Mouse (Mus musculus) hindbrain, embryonic 16.5 days (tissue): ENCODE measurements around the gene Retnlb. TPM values are rescaled to one million over a fixed set of nuclear protein-coding genes. Genes with fewer than 3 reads are reported as not detected.
"Not testable (repeated sequence)": the region's sequence is repeated elsewhere in the genome, so short reads cannot be mapped to it uniquely, and the experiment has no call there.

Experiments
- ATAC-seq: fragments of 200-750 bp; cut with Nextera tagmentation; 2 replicates; pipeline ENCODE4 v1.8.0; 2017; ENCODE audit warnings: moderate TSS enrichment, moderate library complexity
- H3K27ac ChIP-seq: fragments of 300-500 bp; sonication (generic); 2 replicates; pipeline ENCODE4 v1.5.1; 2014; ENCODE audit warnings: low read depth, mild to moderate bottlenecking, control low read depth, low read length, moderate library complexity
- H3K27me3 ChIP-seq: fragments of 300-500 bp; sonication (generic); replicated peaks from 2 replicates; pipeline ENCODE4 v1.6.1; 2014; ENCODE audit warnings: low read length; ENCODE audit not compliant: control insufficient read depth, insufficient read depth
- H3K36me3 ChIP-seq: fragments of 300-500 bp; sonication (generic); 2 replicates; pipeline ENCODE4 v1.6.1; 2014; ENCODE audit warnings: mild to moderate bottlenecking, low read length, moderate library complexity, mixed read lengths; ENCODE audit not compliant: control insufficient read depth, insufficient read depth
- H3K4me1 ChIP-seq: fragments of 300-500 bp; sonication (generic); 2 replicates; pipeline ENCODE4 v1.6.1; 2014; ENCODE audit warnings: low read depth, low read length; ENCODE audit not compliant: control insufficient read depth, insufficient read depth
- H3K4me2 ChIP-seq: fragments of 300-500 bp; sonication (generic); 2 replicates; pipeline ENCODE4 v1.6.1; 2014; ENCODE audit warnings: mild to moderate bottlenecking, low read length, control low read depth, moderate library complexity
- H3K4me3 ChIP-seq: fragments of 300-500 bp; sonication (generic); 2 replicates; pipeline ENCODE4 v1.5.1; 2014; ENCODE audit warnings: mild to moderate bottlenecking, low read length, control low read depth, moderate library complexity
- H3K9ac ChIP-seq: fragments of 300-500 bp; sonication (generic); 2 replicates; pipeline ENCODE4 v1.6.1; 2014; ENCODE audit warnings: low read depth, mild to moderate bottlenecking, control low read depth, low read length, moderate library complexity
- H3K9me3 ChIP-seq: fragments of 300-500 bp; sonication (generic); 2 replicates; pipeline ENCODE4 v1.6.1; 2014; ENCODE audit warnings: mild to moderate bottlenecking, low read length, moderate library complexity; ENCODE audit not compliant: control insufficient read depth
- WGBS: fragments of 180-500 bp; shearing (Covaris S2); extraction: QIAGEN DNeasy Blood & Tissue Kit; methylation state at CpG from one replicate; pipeline ENCODE4 v1.1.7; 2014; 5-methylcytosine and 5-hydroxymethylcytosine counted together
- polyA plus RNA-seq: library from polyadenylated mRNA; unstranded; fragments of >200 nt; fragmentation: Nextera tagmentation; extraction: Ambion mirVana; gene quantifications from 2 replicates; pipeline ENCODE4 v1.2.1, GENCODE M21; 2015

Retnlb gene
- polyA plus RNA-seq, 1 experiment from 2014 or later: not detected

DNA sequence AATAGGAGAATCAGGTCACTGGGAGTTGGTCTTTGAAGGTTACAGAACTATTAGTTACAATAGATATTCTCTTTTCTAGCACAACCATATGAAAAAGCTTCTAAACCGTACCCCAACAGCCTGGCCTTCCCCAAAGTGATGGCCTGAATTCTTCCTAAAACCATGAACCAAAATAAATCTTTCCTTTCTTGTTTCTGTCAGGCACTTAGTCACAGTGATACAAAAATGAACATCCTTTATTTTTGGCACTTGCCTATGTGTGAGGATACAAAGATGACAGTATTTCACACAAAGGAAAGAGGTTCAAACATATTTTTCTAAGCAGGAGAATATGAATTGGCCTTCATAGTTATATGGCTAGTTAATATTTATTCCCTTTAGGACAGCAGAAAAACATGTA is 11.2 kb upstream of the Retnlb start:
- no peak overlapping the region for H3K27ac ChIP-seq
- H3K36me3 ChIP-seq: no peaks in the 10 kb centered on the region
- H3K27me3 ChIP-seq: no peaks in the 10 kb centered on the region
- H3K9ac ChIP-seq: no peak overlapping the region
- no peak for ATAC-seq
- no peaks in the 10 kb centered on the region for H3K4me1 ChIP-seq
- H3K4me2 ChIP-seq: no peak overlapping the region
- WGBS: 89% methylated on average over 1 of the region's 1 CpGs
- H3K4me3 ChIP-seq: no peak overlapping the region
- no peaks in the 10 kb centered on the region for H3K9me3 ChIP-seq

- Histone ChIP-seq H3K27ac (no peak overlapping the region), H3K4me3 (no peak overlapping the region), H3K27me3 (no peaks in the 10 kb centered on the region), H3K4me1 (no peaks in the 10 kb centered on the region), H3K9me3 (no peaks in the 10 kb centered on the region), H3K4me2 (no peak overlapping the region), H3K9ac (no peak overlapping the region), H3K36me3 (no peaks in the 10 kb centered on the region)
- 89% methylated on average over 1 of the region's 1 CpGs for WGBS
- ATAC-seq: no peak
Measured at GRCm38 (mm10) chr16:48806521-48806920, 10.1 kb upstream of the Retnlb start.

DNA sequence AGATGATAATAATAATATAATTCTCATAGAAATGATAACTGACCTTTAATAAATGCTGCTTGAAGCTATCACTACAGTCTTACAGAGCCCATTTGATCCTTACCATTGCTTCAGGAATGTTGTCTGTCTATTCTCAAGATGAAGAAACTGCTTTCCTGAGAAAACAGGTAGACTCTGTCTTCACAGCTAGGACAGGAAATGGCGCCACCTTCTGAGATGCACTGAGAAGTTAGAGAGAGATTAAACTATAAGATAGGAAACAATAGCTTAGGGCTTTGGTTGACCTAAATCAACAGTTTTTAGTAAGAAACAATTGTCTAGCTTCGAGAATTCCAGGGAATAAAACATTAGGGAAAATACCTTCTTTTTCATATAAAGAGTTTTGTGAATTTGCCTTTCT is 7.3 kb upstream of the Retnlb start:
- H3K9me3 ChIP-seq: no peaks in the 10 kb centered on the region
- ATAC-seq: no peak
- no peaks in the 10 kb centered on the region for H3K4me1 ChIP-seq
- H3K4me2 ChIP-seq: no peak overlapping the region
- H3K9ac ChIP-seq: no peak overlapping the region
- no peaks in the 10 kb centered on the region for H3K27me3 ChIP-seq
- H3K27ac ChIP-seq: no peak overlapping the region
- no peaks in the 10 kb centered on the region for H3K36me3 ChIP-seq
- H3K4me3 ChIP-seq: no peak overlapping the region
- 67% methylated on average over 2 of the region's 2 CpGs for WGBS

GRCm38 (mm10) chr16:48811881-48812436 is 4.7 kb upstream of the Retnlb start:
- no peak overlapping the region for H3K4me2 ChIP-seq
- no peak for ATAC-seq
- no peak overlapping the region for H3K27ac ChIP-seq
- H3K36me3 ChIP-seq: no peaks in the 10 kb centered on the region
- 86% methylated on average over 7 of the region's 7 CpGs for WGBS
- H3K9me3 ChIP-seq: no peaks in the 10 kb centered on the region
- H3K27me3 ChIP-seq: no peaks in the 10 kb centered on the region
- no peaks in the 10 kb centered on the region for H3K4me1 ChIP-seq
- no peak overlapping the region for H3K9ac ChIP-seq
- H3K4me3 ChIP-seq: no peak overlapping the region

- Histone ChIP-seq H3K4me2 (no peak overlapping the region), H3K9me3 (no peaks in the 10 kb centered on the region), H3K27ac (no peak overlapping the region), H3K9ac (no peak overlapping the region), H3K4me3 (no peak overlapping the region), H3K36me3 (no peaks in the 10 kb centered on the region), H3K4me1 (no peaks in the 10 kb centered on the region), H3K27me3 (no peaks in the 10 kb centered on the region)
- 94% methylated on average over 6 of the region's 6 CpGs for WGBS
- no peak for ATAC-seq
Measured at GRCm38 (mm10) chr16:48818524-48818923, 1.9 kb downstream of the Retnlb start.

- Histone ChIP-seq H3K9me3 (no peaks in the 10 kb centered on the region), H3K36me3 (no peaks in the 10 kb centered on the region), H3K27ac (no peak overlapping the region), H3K4me2 (no peak overlapping the region), H3K4me3 (no peak overlapping the region), H3K27me3 (no peaks in the 10 kb centered on the region), H3K9ac (no peak overlapping the region), H3K4me1 (no peaks in the 10 kb centered on the region)
- 87% methylated on average over 3 of the region's 3 CpGs for WGBS
- no peak for ATAC-seq
Measured at GRCm38 (mm10) chr16:48826474-48826873, 9.8 kb downstream of the Retnlb start.

DNA sequence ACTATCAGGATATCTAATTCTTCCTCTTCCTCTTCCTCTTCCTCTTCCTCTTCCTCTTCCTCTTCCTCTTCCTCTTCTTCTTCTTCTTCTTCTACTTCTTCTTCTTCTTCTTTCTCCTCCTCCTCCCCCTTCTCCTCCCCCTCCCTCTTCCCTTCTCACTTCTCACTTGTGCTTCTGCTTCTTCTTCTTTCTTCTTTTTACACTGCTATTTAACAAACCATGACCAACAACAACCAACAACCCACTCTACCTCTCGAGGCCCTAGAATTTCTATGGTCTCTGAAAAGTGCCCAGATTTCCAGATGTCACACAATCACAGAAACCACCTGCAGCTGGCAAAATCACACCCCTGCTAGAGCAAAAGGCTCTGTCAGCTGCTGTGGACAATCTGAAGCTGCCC is 11.0 kb downstream of the Retnlb start:
- Histone ChIP-seq H3K9ac (no peak overlapping the region), H3K9me3 (no peaks in the 10 kb centered on the region), H3K4me1 (no peaks in the 10 kb centered on the region), H3K27ac (no peak overlapping the region), H3K27me3 (no peaks in the 10 kb centered on the region), H3K4me2 (no peak overlapping the region), H3K4me3 (no peak overlapping the region), H3K36me3 (no peaks in the 10 kb centered on the region)
- WGBS: 56% methylated on average over 1 of the region's 1 CpGs
- ATAC-seq: no peak

- no peaks in the 10 kb centered on the region for H3K36me3 ChIP-seq
- H3K27me3 ChIP-seq: no peaks in the 10 kb centered on the region
- H3K27ac ChIP-seq: no peak overlapping the region
- H3K9me3 ChIP-seq: no peaks in the 10 kb centered on the region
- no peak for ATAC-seq
- H3K9ac ChIP-seq: no peak overlapping the region
- WGBS: 83% methylated on average over 4 of the region's 4 CpGs
- no peaks in the 10 kb centered on the region for H3K4me1 ChIP-seq
- no peak overlapping the region for H3K4me3 ChIP-seq
- H3K4me2 ChIP-seq: no peak overlapping the region
Measured at GRCm38 (mm10) chr16:48829060-48829459, 12.4 kb downstream of the Retnlb start.

DNA sequence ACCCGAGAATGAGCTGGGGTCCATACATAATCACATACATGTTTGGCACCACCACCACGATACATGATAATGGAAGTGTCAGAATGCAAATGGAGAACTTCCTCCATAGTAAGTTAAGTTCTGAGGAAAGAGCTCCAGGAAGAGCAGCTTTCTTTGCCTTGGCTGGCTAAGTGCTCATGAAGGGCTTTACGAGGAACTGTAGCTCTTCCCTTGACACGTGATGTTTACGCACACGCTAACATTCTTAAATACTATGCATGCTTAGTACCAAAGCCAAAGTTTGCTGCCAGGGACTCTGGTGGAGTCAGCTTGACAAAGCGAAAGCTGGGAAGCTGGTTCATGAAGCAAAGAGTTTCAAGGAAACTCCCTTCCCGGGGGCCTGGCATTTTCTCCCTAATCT is 15.4 kb downstream of the Retnlb start:
- H3K4me3 ChIP-seq: no peak overlapping the region
- H3K9ac ChIP-seq: no peak overlapping the region
- H3K9me3 ChIP-seq: peaks cover 3% of the 10 kb centered on the region; the same call in 1 of the 2 replicates
- H3K4me2 ChIP-seq: no peak overlapping the region
- H3K36me3 ChIP-seq: no peaks in the 10 kb centered on the region
- 92% methylated on average over 7 of the region's 8 CpGs for WGBS
- H3K4me1 ChIP-seq: no peaks in the 10 kb centered on the region
- H3K27me3 ChIP-seq: no peaks in the 10 kb centered on the region
- ATAC-seq: no peak
- H3K27ac ChIP-seq: no peak overlapping the region

GRCm38 (mm10) chr16:48833626-48834025 is 17.0 kb downstream of the Retnlb start:
- not testable (repeated sequence) for H3K36me3 ChIP-seq, H3K27me3 ChIP-seq, H3K9ac ChIP-seq, H3K9me3 ChIP-seq, H3K4me1 ChIP-seq, H3K27ac ChIP-seq, H3K4me2 ChIP-seq, ATAC-seq, H3K4me3 ChIP-seq
- WGBS: 80% methylated on average over 1 of the region's 1 CpGs
